14 mouse cellular contexts compared by ENCODE assay signal in the genomic region with DNA sequence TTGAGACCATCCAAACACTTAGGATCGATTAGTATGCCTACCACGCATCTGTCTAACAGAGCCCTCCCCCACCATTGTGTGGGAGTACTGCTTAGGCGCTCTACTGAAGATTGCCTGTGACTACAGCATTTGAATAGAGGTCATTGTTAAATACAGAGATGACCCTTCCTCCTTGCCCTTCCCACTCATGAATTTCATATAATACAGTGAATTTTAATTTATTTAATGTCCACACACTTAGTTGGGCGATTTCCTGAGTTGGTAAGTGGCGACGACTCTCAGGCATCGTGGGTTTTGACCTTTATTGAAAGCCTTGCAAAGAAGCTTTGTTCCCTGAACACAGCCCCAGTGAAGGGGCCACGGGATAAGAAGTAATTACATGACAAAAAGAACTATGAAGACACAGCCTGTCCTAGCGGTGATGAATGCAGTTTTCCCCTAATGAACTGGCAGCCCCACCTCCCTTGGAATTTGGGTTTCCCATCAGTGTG.
DNase-seq lines count a peak whose midpoint lies in the region; ATAC-seq and TF ChIP-seq lines count a peak whose summit lies in the region.
"Had no signal": no experiment of that assay in that cellular context is flagged by ENCODE, and none has a peak within 500 bp of the region (broad histone marks: within the 10 kb centered on the region; RNA-seq: fewer than 3 reads in every experiment).

No protein-coding gene starts in this region.

- H3K4me2 ChIP-seq in midbrain, embryonic 12.5 days (replicated peaks): peak overlapping the region; percentile 29
- H3K4me2 ChIP-seq in midbrain, embryonic 15.5 days: no peak overlapping the region
- H3K4me2 ChIP-seq in embryonic facial prominence, embryonic 11.5 days (ENCODE audit: low read depth, low read length): no peak overlapping the region
- H3K4me2 ChIP-seq in hindbrain, embryonic 13.5 days: no peak overlapping the region

- no peak overlapping the region for H3K27ac ChIP-seq in midbrain, embryonic 12.5 days (replicated peaks)
- no peak overlapping the region for H3K27ac ChIP-seq in midbrain, embryonic 15.5 days
- no peak overlapping the region for H3K27ac ChIP-seq in embryonic facial prominence, embryonic 11.5 days (replicated peaks; ENCODE audit: low read depth, low read length)
- H3K27ac ChIP-seq in hindbrain, embryonic 13.5 days: no peak overlapping the region
- no peak overlapping the region for H3K27ac ChIP-seq in cerebellum, adult 2 months (ENCODE audit: insufficient read depth, low read length)
- H3K27ac ChIP-seq: heart, embryonic 10.5 days; kidney, postnatal 0 days had no signal

- no peak overlapping the region for H3K9ac ChIP-seq in midbrain, embryonic 12.5 days (replicated peaks)
- H3K9ac ChIP-seq in midbrain, embryonic 15.5 days: no peak overlapping the region
- H3K9ac ChIP-seq in embryonic facial prominence, embryonic 11.5 days (replicated peaks; ENCODE audit: low read length): no peak overlapping the region
- no peak overlapping the region for H3K9ac ChIP-seq in hindbrain, embryonic 13.5 days

- TF ChIP-seq CTCF in cerebellum, adult 2 months (IDR thresholded peaks at IDR 0.05; ENCODE audit: borderline replicate concordance, insufficient read depth, low read depth, low read length): no peak

- peaks cover 25% of the 10 kb centered on the region for H3K4me1 ChIP-seq in midbrain, embryonic 12.5 days
- no peaks in the 10 kb centered on the region for H3K4me1 ChIP-seq in midbrain, embryonic 15.5 days
- H3K4me1 ChIP-seq in embryonic facial prominence, embryonic 11.5 days (ENCODE audit: control insufficient read depth, insufficient read depth, low read length): peaks cover 3% of the 10 kb centered on the region; the same call in 1 of the 2 replicates
- peaks cover 28% of the 10 kb centered on the region for H3K4me1 ChIP-seq in hindbrain, embryonic 13.5 days (replicated peaks)
- peaks cover 7% of the 10 kb centered on the region; the same call in 1 of the 2 replicates for H3K4me1 ChIP-seq in cerebellum, adult 2 months (ENCODE audit: control insufficient read depth, insufficient read depth, low read length)
- H3K4me1 ChIP-seq: heart, embryonic 10.5 days had no signal

- intact Hi-C loops in gastrocnemius, postnatal 14 days (cut with DNase I; ENCODE audit: low total_unique reads): no loop called here

- peak; percentile 20 for DNase-seq in embryonic facial prominence, embryonic 11.5 days (ENCODE audit: low spot score)
- no peak for DNase-seq in kidney, adult 8-10 months
- DNase-seq in lung, postnatal 36 days: no peak
- DNase-seq in cerebellum, adult 2 months: no peak
- no peak for DNase-seq in gastrocnemius, postnatal 14 days
- DNase-seq: B cell, adult 2 months; cerebellum, postnatal 14 days; right cerebral cortex, postnatal 25 days; thymus, adult 2 months had no signal

- no peaks in the 10 kb centered on the region for H3K9me3 ChIP-seq in midbrain, embryonic 12.5 days
- H3K9me3 ChIP-seq in midbrain, embryonic 15.5 days: no peaks in the 10 kb centered on the region
- H3K9me3 ChIP-seq in embryonic facial prominence, embryonic 11.5 days (replicated peaks; ENCODE audit: control insufficient read depth, low read length): no peaks in the 10 kb centered on the region
- H3K9me3 ChIP-seq in hindbrain, embryonic 13.5 days: no peaks in the 10 kb centered on the region
- H3K9me3 ChIP-seq: heart, embryonic 10.5 days had no signal

- no peaks in the 10 kb centered on the region for H3K36me3 ChIP-seq in midbrain, embryonic 12.5 days
- no peaks in the 10 kb centered on the region for H3K36me3 ChIP-seq in midbrain, embryonic 15.5 days (replicated peaks)
- H3K36me3 ChIP-seq in embryonic facial prominence, embryonic 11.5 days (replicated peaks; ENCODE audit: control insufficient read depth, insufficient read depth, low read depth, low read length): no peaks in the 10 kb centered on the region
- H3K36me3 ChIP-seq in hindbrain, embryonic 13.5 days: no peaks in the 10 kb centered on the region
- H3K36me3 ChIP-seq: heart, embryonic 10.5 days had no signal

- H3K27me3 ChIP-seq in midbrain, embryonic 12.5 days: peaks cover 38% of the 10 kb centered on the region
- H3K27me3 ChIP-seq in midbrain, embryonic 15.5 days (replicated peaks): no peaks in the 10 kb centered on the region
- H3K27me3 ChIP-seq in embryonic facial prominence, embryonic 11.5 days (ENCODE audit: control insufficient read depth, insufficient read depth, low read length): no peaks in the 10 kb centered on the region
- 0 out of 2 replicates have a peak, but pooled peaks cover 6% of the 10 kb centered on the region for H3K27me3 ChIP-seq in hindbrain, embryonic 13.5 days
- no peaks in the 10 kb centered on the region for H3K27me3 ChIP-seq in cerebellum, adult 2 months (ENCODE audit: control insufficient read depth, insufficient read depth, low read length)

- WGBS in midbrain, embryonic 12.5 days: 19% methylated on average over 9 of the region's 9 CpGs
- 18% methylated on average over 9 of the region's 9 CpGs for WGBS in midbrain, embryonic 15.5 days
- WGBS in embryonic facial prominence, embryonic 11.5 days: 52% methylated on average over 9 of the region's 9 CpGs
- WGBS in hindbrain, embryonic 13.5 days: 13% methylated on average over 9 of the region's 9 CpGs
- WGBS in cerebellum, adult 2 months: 62% methylated on average over 9 of the region's 9 CpGs

- no peak for TF ChIP-seq POLR2A in cerebellum, adult 2 months (IDR thresholded peaks at IDR 0.05; ENCODE audit: borderline replicate concordance, insufficient read depth, low read length)

- no peak overlapping the region for H3K4me3 ChIP-seq in midbrain, embryonic 12.5 days
- no peak overlapping the region for H3K4me3 ChIP-seq in midbrain, embryonic 15.5 days
- no peak overlapping the region for H3K4me3 ChIP-seq in embryonic facial prominence, embryonic 11.5 days (ENCODE audit: low read depth, low read length)
- no peak overlapping the region for H3K4me3 ChIP-seq in hindbrain, embryonic 13.5 days
- no peak overlapping the region for H3K4me3 ChIP-seq in cerebellum, adult 2 months (replicated peaks; ENCODE audit: insufficient read depth, low read depth, low read length)
- H3K4me3 ChIP-seq: heart, embryonic 10.5 days had no signal

- peak; percentile 89 for ATAC-seq in midbrain, embryonic 12.5 days (ENCODE audit: low FRiP score, low read depth)
- no peak for ATAC-seq in midbrain, embryonic 15.5 days (replicated peaks)
- ATAC-seq in embryonic facial prominence, embryonic 11.5 days (replicated peaks; ENCODE audit: insufficient number of reproducible peaks, low FRiP score, low TSS enrichment, low read depth): peak; percentile 82
- ATAC-seq in hindbrain, embryonic 13.5 days (ENCODE audit: low FRiP score): peak; percentile 65; the same call in 1 of the 2 replicates
